Mouse (Mus musculus): Measurements from ENCODE around the gene Stmn3. TPM values are rescaled to one million over a fixed set of nuclear protein-coding genes. Genes with fewer than 3 reads are reported as not detected.
"Not testable (repeated sequence)": the region's sequence is repeated elsewhere in the genome, so short reads cannot be mapped to it uniquely, and the experiment has no call there.

Stmn3 gene
- polyA plus RNA-seq, 1 experiment from 2014 or later: 0.89 TPM

DNA sequence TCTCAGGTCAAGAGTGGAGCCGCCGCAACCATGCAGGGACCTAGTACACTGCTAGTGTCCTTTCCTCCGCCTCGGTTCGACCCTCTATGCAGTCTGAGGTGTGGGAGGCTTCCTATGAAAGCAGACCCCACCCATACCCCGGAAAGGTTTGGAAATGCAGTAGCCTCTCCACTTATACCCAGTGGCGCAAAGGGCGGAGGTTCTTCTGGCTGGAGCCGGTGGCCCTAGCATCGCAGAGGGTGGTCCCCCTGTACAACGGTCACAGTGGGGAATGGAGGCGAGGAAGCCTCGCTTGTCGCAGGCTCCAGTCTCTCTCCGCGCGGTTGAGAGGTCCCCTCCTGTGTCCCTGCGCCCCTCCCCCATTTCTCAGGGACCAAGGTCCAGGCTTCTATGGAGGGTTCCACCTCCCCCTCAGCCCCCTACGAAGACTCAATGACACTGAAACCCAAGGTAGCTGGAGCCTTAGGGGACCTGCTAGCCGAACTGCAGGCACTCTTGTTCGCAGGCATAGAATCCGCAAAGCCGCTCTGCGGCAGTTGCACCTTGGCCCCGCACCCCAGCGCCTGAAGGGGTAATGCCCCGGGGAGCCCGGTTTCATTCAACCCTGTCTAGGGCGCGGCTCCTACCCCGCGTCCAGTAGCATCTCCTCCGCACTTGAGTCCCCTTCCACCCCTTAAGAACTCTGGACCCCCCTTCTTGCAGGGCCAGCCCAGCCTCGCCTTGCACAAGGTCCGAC lies 788 bp downstream of the Stmn3 start:
- 3% methylated on average over 35 of the region's 35 CpGs for WGBS
- H3K27ac ChIP-seq: no peak overlapping the region
- peaks cover 6% of the 10 kb centered on the region for H3K4me1 ChIP-seq (replicated peaks)
- peaks cover 67% of the 10 kb centered on the region for H3K27me3 ChIP-seq
- peak overlapping the region; percentile 20 for H3K4me3 ChIP-seq
- H3K9me3 ChIP-seq (replicated peaks): no peaks in the 10 kb centered on the region
- no peaks in the 10 kb centered on the region for H3K36me3 ChIP-seq
- no peak for ATAC-seq (replicated peaks; ENCODE audit: insufficient number of reproducible peaks, insufficient read depth, low FRiP score, low read depth)
- H3K4me2 ChIP-seq: peak overlapping the region; percentile 43
- H3K9ac ChIP-seq: no peak overlapping the region

DNA sequence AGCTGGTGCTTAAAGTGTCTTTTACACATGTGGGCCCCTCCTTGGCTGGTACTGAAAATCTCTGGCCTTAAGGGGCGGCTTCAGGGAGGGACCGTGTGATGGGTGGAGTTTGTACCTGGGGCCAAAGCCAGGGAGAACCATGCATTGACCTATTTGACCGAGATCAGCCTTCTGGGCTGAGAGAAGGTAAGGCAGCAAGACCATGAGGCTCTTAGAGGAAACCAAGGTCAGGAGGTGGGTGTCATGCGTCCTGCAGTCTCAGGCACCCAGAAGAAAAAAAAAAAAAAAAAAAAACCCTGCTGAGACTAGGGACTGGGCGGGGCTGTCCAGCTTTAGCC lies 1.3 kb downstream of the Stmn3 start:
- ATAC-seq (replicated peaks; ENCODE audit: insufficient number of reproducible peaks, insufficient read depth, low FRiP score, low read depth): no peak
- Histone ChIP-seq H3K9ac (no peak overlapping the region), H3K27ac (no peak overlapping the region), H3K4me1 (replicated peaks) (peaks cover 6% of the 10 kb centered on the region), H3K36me3 (no peaks in the 10 kb centered on the region), H3K4me2 (no peak overlapping the region), H3K27me3 (peaks cover 72% of the 10 kb centered on the region), H3K4me3 (no peak overlapping the region), H3K9me3 (replicated peaks) (no peaks in the 10 kb centered on the region)
- WGBS: 12% methylated on average over 5 of the region's 5 CpGs

- Histone ChIP-seq H3K27me3 (peaks cover 78% of the 10 kb centered on the region), H3K36me3 (no peaks in the 10 kb centered on the region), H3K4me1 (replicated peaks) (peaks cover 6% of the 10 kb centered on the region), H3K4me3 (no peak overlapping the region), H3K4me2 (no peak overlapping the region), H3K9ac (no peak overlapping the region), H3K9me3 (replicated peaks) (no peaks in the 10 kb centered on the region), H3K27ac (no peak overlapping the region)
- WGBS: 63% methylated on average over 3 of the region's 3 CpGs
- no peak for ATAC-seq (replicated peaks; ENCODE audit: insufficient number of reproducible peaks, insufficient read depth, low FRiP score, low read depth)
Observed at GRCm38 (mm10) chr2:181312435-181312834, 1.9 kb downstream of the Stmn3 start.

GRCm38 (mm10) chr2:181307144-181307804 lies 7.0 kb downstream of the Stmn3 start:
- H3K4me1 ChIP-seq (replicated peaks): peaks cover 4% of the 10 kb centered on the region; the same call in 1 of the 2 replicates
- H3K36me3 ChIP-seq: 0 out of 2 replicates have a peak, but pooled peaks cover 4% of the 10 kb centered on the region
- H3K4me3 ChIP-seq: no peak overlapping the region; the same call in 1 of the 2 replicates
- H3K4me2 ChIP-seq: no peak overlapping the region
- no peak overlapping the region for H3K9ac ChIP-seq
- WGBS: 10% methylated on average over 30 of the region's 30 CpGs
- no peak overlapping the region for H3K27ac ChIP-seq
- ATAC-seq (replicated peaks; ENCODE audit: insufficient number of reproducible peaks, insufficient read depth, low FRiP score, low read depth): no peak
- H3K27me3 ChIP-seq: peaks cover 58% of the 10 kb centered on the region
- no peaks in the 10 kb centered on the region for H3K9me3 ChIP-seq (replicated peaks)

DNA sequence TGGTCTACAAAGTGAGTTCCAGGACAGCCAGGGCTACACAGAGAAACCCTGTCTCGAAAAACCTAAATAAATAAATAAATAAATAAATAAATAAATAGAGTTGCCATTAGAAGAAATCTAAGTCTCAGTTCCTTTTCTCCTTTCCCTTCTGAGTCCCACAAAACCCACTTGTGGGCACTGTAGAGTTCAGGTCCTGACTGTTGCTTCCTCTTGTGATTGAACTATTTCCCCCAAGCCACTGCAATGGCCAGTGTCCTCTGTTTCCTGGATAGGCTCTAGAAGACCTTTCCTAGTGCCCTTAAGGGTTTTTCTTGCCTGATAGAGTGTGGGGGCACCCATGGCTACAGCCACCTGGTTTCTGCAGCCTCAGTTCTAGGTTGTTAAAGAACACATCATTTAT lies 9.4 kb downstream of the Stmn3 start:
- Histone ChIP-seq H3K4me2 (no peak overlapping the region), H3K27ac (no peak overlapping the region), H3K9ac (no peak overlapping the region), H3K4me1 (replicated peaks) (peaks cover 4% of the 10 kb centered on the region; the same call in 1 of the 2 replicates), H3K9me3 (replicated peaks) (no peaks in the 10 kb centered on the region), H3K36me3 (peaks cover 21% of the 10 kb centered on the region), H3K27me3 (peaks cover 42% of the 10 kb centered on the region), H3K4me3 (no peak overlapping the region)
- ATAC-seq (replicated peaks; ENCODE audit: insufficient number of reproducible peaks, insufficient read depth, low FRiP score, low read depth): no peak
- 80% methylated on average over 1 of the region's 1 CpGs for WGBS

- Histone ChIP-seq H3K4me3 (no peak overlapping the region), H3K36me3 (peaks cover 21% of the 10 kb centered on the region), H3K4me1 (replicated peaks) (0 out of 2 replicates have a peak, but pooled peaks cover 1% of the 10 kb centered on the region), H3K27ac (no peak overlapping the region), H3K9me3 (replicated peaks) (no peaks in the 10 kb centered on the region), H3K4me2 (no peak overlapping the region), H3K27me3 (peaks cover 21% of the 10 kb centered on the region), H3K9ac (no peak overlapping the region)
- ATAC-seq (replicated peaks; ENCODE audit: insufficient number of reproducible peaks, insufficient read depth, low FRiP score, low read depth): no peak
- 23% methylated on average over 3 of the region's 3 CpGs for whole genome bisulfite sequencing
Observed at GRCm38 (mm10) chr2:181302041-181302440, 12.3 kb downstream of the Stmn3 start.

DNA sequence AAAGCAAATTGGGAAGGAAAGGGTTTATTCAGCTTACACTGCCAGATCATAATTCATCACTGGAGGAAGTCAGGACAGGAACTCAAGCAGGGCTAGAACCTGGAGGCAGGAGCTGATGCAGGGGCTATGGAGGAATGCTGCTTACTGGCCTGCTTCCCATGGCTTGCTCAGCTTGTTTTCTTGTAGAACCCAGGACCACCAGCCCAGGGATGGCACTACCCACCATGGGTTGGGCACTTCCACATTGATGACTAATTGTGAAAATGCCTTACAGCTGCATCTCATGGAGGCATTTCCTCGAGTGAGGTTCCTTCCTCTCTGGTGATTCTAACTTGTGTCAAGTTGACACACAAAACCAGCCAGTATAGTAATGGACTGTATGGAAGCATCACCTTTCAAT lies 23.4 kb downstream of the Stmn3 start:
- H3K27ac ChIP-seq: no peak overlapping the region

DNA sequence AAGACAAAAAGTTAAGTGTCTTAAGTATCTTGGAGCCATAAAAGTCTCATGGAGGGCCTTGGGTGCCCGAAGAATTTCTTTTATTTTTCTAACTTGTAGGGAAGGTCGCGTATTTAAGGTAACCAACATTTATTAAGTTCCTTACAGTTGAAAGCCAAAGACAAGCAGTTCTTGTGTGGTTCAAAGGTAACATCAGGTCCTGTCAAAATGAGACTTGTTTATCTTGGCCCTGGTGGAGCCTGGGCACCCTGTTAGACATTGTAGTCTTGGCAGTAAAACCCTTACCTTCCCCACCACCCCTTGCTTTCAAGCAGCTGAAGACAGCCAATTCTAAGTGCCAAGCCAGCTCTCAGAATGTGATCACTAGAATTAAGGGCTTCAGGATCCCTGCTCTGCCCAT lies 25.6 kb downstream of the Stmn3 start:
- no peaks in the 10 kb centered on the region for H3K27me3 ChIP-seq
- H3K4me2 ChIP-seq: peak overlapping the region; percentile 71
- H3K36me3 ChIP-seq: peaks cover 2% of the 10 kb centered on the region; the same call in 1 of the 2 replicates
- WGBS: 70% methylated on average over 3 of the region's 3 CpGs
- H3K9me3 ChIP-seq (replicated peaks): no peaks in the 10 kb centered on the region
- peak overlapping the region; percentile 59; the same call in 1 of the 2 replicates for H3K9ac ChIP-seq
- peak overlapping the region; percentile 95 for H3K27ac ChIP-seq
- peaks cover 16% of the 10 kb centered on the region for H3K4me1 ChIP-seq (replicated peaks)
- H3K4me3 ChIP-seq: peak overlapping the region; percentile 83
- ATAC-seq (replicated peaks; ENCODE audit: insufficient number of reproducible peaks, insufficient read depth, low FRiP score, low read depth): no peak

More for the DNA sequence above, 23.4 kb downstream of the Stmn3 start:
- 61% methylated on average over 1 of the region's 1 CpGs for WGBS
- Histone ChIP-seq H3K36me3 (no peaks in the 10 kb centered on the region), H3K9ac (no peak overlapping the region), H3K9me3 (replicated peaks) (no peaks in the 10 kb centered on the region), H3K4me3 (no peak overlapping the region), H3K4me2 (no peak overlapping the region), H3K4me1 (replicated peaks) (peaks cover 16% of the 10 kb centered on the region), H3K27me3 (no peaks in the 10 kb centered on the region)
- no peak for ATAC-seq (replicated peaks; ENCODE audit: insufficient number of reproducible peaks, insufficient read depth, low FRiP score, low read depth)

GRCm38 (mm10) chr2:181287958-181288350 lies 26.3 kb downstream of the Stmn3 start, which contains the start of gene Gmeb2:
Gene Gmeb2 (minus strand): TSS chr2:181288035.
- Histone ChIP-seq H3K4me3 (peak within 1 kb of the TSS; percentile 83), H3K27ac (peak within 1 kb of the TSS; percentile 95), H3K4me2 (peak within 1 kb of the TSS; percentile 75), H3K4me1 (replicated peaks) (peaks cover 16% of the 10 kb centered on the region), H3K9ac (peak within 1 kb of the TSS; percentile 90)
- not testable (repeated sequence) for H3K36me3 ChIP-seq; H3K27me3 ChIP-seq; H3K9me3 ChIP-seq (replicated peaks)
- peak; percentile 98 for ATAC-seq (replicated peaks; ENCODE audit: insufficient number of reproducible peaks, insufficient read depth, low FRiP score, low read depth)
- under 1% methylated on average over 23 of the region's 38 CpGs for WGBS

DNA sequence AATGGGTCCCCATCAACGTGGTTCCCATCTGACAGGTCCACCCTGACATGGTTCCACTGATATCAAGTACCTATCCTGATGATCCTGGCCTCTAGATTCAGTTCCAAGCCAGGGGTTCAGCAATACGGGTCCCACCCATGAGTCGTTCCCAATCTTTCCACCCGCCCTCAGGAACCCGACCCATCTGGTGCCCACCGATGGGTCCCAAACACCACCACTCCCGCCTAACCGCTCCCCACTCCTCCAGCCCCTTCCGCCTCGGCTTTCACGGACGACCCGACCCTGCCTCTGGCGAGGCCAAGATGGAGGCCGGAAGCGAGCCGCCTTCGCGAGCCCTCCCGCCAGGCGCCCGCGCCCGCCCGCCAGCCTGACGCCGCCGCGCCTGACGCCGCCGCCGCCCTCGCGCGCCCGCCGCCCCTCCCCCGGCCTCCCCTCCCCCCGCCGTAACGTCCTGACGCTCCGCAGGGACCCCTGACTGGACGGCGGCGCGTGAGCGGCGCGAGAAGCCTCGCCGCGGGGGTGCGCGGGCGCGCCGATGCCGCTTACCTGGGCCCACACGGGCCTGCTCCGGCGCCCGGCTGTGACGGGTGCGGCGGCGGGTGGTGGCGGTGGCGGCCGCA lies 26.9 kb downstream of the Stmn3 start:
- Histone ChIP-seq H3K9ac (peak overlapping the region; percentile 90), H3K4me2 (peak overlapping the region; percentile 75), H3K36me3 (peaks cover 2% of the 10 kb centered on the region; the same call in 1 of the 2 replicates), H3K9me3 (replicated peaks) (no peaks in the 10 kb centered on the region), H3K27ac (peak overlapping the region; percentile 95), H3K4me1 (replicated peaks) (peaks cover 16% of the 10 kb centered on the region), H3K4me3 (peak overlapping the region; percentile 83), H3K27me3 (no peaks in the 10 kb centered on the region)
- peak; percentile 88 for ATAC-seq (replicated peaks; ENCODE audit: insufficient number of reproducible peaks, insufficient read depth, low FRiP score, low read depth)
- under 1% methylated on average over 37 of the region's 71 CpGs for WGBS

GRCm38 (mm10) chr2:181286629-181287337 lies 27.5 kb downstream of the Stmn3 start:
- WGBS: 48% methylated on average over 6 of the region's 6 CpGs

More at GRCm38 (mm10) chr2:181286629-181287337, 27.5 kb downstream of the Stmn3 start:
- H3K36me3 ChIP-seq: peaks cover 2% of the 10 kb centered on the region; the same call in 1 of the 2 replicates
- H3K4me2 ChIP-seq: peak overlapping the region; percentile 75
- H3K27ac ChIP-seq: peak overlapping the region; percentile 95
- peak overlapping the region; percentile 83 for H3K4me3 ChIP-seq
- no peaks in the 10 kb centered on the region for H3K27me3 ChIP-seq
- no peaks in the 10 kb centered on the region for H3K9me3 ChIP-seq (replicated peaks)
- ATAC-seq (replicated peaks; ENCODE audit: insufficient number of reproducible peaks, insufficient read depth, low FRiP score, low read depth): no peak
- peaks cover 16% of the 10 kb centered on the region for H3K4me1 ChIP-seq (replicated peaks)
- peak overlapping the region; percentile 90 for H3K9ac ChIP-seq

Measured in heart, embryonic 15.5 days (tissue).